Mouse (Mus musculus) embryonic facial prominence, embryonic 11.5 days (tissue): ENCODE measurements around the gene Phip. TPM values are rescaled to one million over a fixed set of nuclear protein-coding genes. Genes with fewer than 3 reads are reported as not detected.

Experiments
- ATAC-seq: fragments of 200-750 bp; cut with Nextera tagmentation; replicated peaks from 2 replicates; pipeline ENCODE4 v1.8.0; 2017; ENCODE audit warnings: low read depth; ENCODE audit not compliant: insufficient number of reproducible peaks, low FRiP score, low TSS enrichment
- DNase-seq: peaks from one replicate; pipeline ENCODE4 v3.0.0-alpha.2; 2015; ENCODE audit warnings: low spot score
- H3K27ac ChIP-seq: fragments of 300-500 bp; sonication (generic); replicated peaks from 2 replicates; pipeline ENCODE4 v1.5.1; 2014; ENCODE audit warnings: mild to moderate bottlenecking, low read depth, low read length, control low read depth
- H3K27me3 ChIP-seq: fragments of 300-500 bp; sonication (generic); 2 replicates; pipeline ENCODE4 v1.6.1; 2014; ENCODE audit warnings: mild to moderate bottlenecking, low read length, moderate library complexity, mixed read lengths; ENCODE audit not compliant: control insufficient read depth, insufficient read depth
- H3K36me3 ChIP-seq: fragments of 300-500 bp; sonication (generic); replicated peaks from 2 replicates; pipeline ENCODE4 v1.6.1; 2014; ENCODE audit warnings: low read depth, mild to moderate bottlenecking, low read length, moderate library complexity, mixed read lengths; ENCODE audit not compliant: control insufficient read depth, insufficient read depth
- H3K4me1 ChIP-seq: fragments of 300-500 bp; sonication (generic); 2 replicates; pipeline ENCODE4 v1.6.1; 2014; ENCODE audit warnings: low read length, mixed read lengths; ENCODE audit not compliant: control insufficient read depth, insufficient read depth
- H3K4me2 ChIP-seq: fragments of 300-500 bp; sonication (generic); 2 replicates; pipeline ENCODE4 v1.6.1; 2014; ENCODE audit warnings: low read depth, mild to moderate bottlenecking, control low read depth, low read length, moderate library complexity
- H3K4me3 ChIP-seq: fragments of 300-500 bp; sonication (generic); 2 replicates; pipeline ENCODE4 v1.5.1; 2014; ENCODE audit warnings: low read depth, low read length, control low read depth
- H3K9ac ChIP-seq: fragments of 300-500 bp; sonication (generic); replicated peaks from 2 replicates; pipeline ENCODE4 v1.6.1; 2014; ENCODE audit warnings: mild to moderate bottlenecking, control low read depth, low read length
- H3K9me3 ChIP-seq: fragments of 300-500 bp; sonication (generic); replicated peaks from 2 replicates; pipeline ENCODE4 v1.6.1; 2016; ENCODE audit warnings: mild to moderate bottlenecking, low read length, inconsistent platforms, mixed read lengths; ENCODE audit not compliant: control insufficient read depth
- WGBS: fragments of 180-500 bp; shearing (Covaris S2); extraction: QIAGEN DNeasy Blood & Tissue Kit; methylation state at CpG from one replicate; pipeline ENCODE4 v1.1.7; 2014; 5-methylcytosine and 5-hydroxymethylcytosine counted together
- polyA plus RNA-seq: library from polyadenylated mRNA; unstranded; fragments of >200 nt; fragmentation: Nextera tagmentation; extraction: Ambion mirVana; gene quantifications from 2 replicates; pipeline ENCODE4 v1.2.1, GENCODE M21; 2014

Gene Phip
- polyA plus RNA-seq, 1 experiment from 2014 or later: 135 TPM

DNA sequence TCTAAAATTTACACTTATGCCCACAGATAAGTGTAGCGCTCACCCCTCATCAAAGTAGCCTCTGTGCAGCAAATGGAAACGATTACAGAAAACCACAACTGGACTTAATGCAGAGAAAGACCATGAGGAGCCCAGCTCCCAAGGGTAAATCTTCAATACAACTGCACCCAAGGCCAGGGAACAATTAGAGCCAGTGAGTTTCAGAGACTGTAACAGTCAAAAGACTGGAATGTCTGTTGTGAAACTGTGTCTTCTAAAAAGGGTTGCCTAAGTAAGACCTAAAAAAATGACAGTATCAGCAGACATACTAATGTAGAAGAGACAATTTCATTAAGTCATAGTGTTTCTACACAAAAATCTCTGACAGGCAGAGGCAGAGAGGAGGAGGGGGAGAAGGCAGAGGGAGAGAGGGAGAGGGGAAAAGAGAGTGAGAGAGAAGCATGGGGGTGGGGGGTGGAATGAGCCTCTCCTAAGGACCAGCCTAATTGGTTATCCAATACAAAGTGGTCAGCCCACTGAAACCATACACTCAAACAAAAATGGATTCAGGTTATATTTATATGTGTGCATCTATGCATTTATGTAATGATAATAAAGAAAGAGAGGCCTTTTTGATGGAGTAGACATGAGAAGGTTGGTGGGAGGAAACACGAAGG, 113.4 kb downstream of the Phip start:
- no peaks in the 10 kb centered on the region for H3K9me3 ChIP-seq
- ATAC-seq (no peak), DNase-seq (no peak)
- H3K4me3 ChIP-seq: no peak overlapping the region
- H3K27me3 ChIP-seq: no peaks in the 10 kb centered on the region
- H3K27ac ChIP-seq: no peak overlapping the region
- 88% methylated on average over 3 of the region's 3 CpGs for WGBS
- H3K9ac ChIP-seq: no peak overlapping the region
- H3K4me1 ChIP-seq: no peaks in the 10 kb centered on the region
- no peaks in the 10 kb centered on the region for H3K36me3 ChIP-seq
- no peak overlapping the region for H3K4me2 ChIP-seq

DNA sequence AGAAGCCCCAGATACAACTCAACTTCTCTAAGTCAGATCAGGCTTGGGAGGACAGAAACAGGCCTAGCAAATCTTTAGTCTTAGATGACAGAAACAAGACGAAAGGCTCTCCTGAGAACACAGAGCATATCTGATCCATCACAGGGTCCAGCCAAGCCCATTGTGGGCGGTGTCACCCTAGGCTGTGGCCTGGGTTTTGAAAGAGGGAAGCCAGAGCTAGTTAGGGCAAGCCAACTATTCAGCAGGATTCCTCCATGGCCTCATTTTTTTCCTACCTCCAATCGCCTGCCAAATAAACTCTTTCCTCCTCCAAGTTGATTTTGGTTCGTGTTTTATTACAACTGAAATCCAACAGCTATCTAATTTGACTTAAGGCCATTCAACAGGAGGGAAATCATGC, 114.0 kb downstream of the Phip start:
- Histone ChIP-seq H3K27ac (no peak overlapping the region), H3K9me3 (no peaks in the 10 kb centered on the region), H3K27me3 (no peaks in the 10 kb centered on the region), H3K36me3 (no peaks in the 10 kb centered on the region), H3K9ac (no peak overlapping the region), H3K4me1 (no peaks in the 10 kb centered on the region), H3K4me3 (no peak overlapping the region), H3K4me2 (no peak overlapping the region)
- 87% methylated on average over 4 of the region's 4 CpGs for WGBS
- no peak for ATAC-seq
- DNase-seq: no peak

DNA sequence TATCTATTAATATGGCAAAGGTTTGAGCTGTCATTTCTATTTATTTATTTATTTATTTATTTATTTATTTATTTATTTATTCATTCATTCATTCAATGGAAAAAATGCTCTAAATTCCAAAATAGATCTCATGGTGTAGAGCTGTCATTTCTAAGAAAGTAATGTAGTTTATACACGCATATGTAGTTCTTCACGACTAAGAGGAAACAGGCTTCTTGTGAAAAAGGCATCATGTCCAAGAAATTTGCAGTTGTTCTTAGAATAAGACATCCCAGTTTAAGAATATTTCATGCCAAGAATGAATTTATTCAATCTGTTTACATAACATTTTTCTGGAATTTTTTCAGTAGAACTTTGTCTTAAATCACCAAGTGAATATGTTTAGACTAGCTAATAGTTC, 114.5 kb downstream of the Phip start:
- DNase-seq (no peak), ATAC-seq (no peak)
- H3K9me3 ChIP-seq: no peaks in the 10 kb centered on the region
- WGBS: 95% methylated on average over 2 of the region's 2 CpGs
- H3K4me1 ChIP-seq: no peaks in the 10 kb centered on the region
- H3K4me2 ChIP-seq: no peak overlapping the region
- no peak overlapping the region for H3K27ac ChIP-seq
- H3K36me3 ChIP-seq: no peaks in the 10 kb centered on the region
- no peak overlapping the region for H3K9ac ChIP-seq
- H3K27me3 ChIP-seq: no peaks in the 10 kb centered on the region
- H3K4me3 ChIP-seq: no peak overlapping the region

DNA sequence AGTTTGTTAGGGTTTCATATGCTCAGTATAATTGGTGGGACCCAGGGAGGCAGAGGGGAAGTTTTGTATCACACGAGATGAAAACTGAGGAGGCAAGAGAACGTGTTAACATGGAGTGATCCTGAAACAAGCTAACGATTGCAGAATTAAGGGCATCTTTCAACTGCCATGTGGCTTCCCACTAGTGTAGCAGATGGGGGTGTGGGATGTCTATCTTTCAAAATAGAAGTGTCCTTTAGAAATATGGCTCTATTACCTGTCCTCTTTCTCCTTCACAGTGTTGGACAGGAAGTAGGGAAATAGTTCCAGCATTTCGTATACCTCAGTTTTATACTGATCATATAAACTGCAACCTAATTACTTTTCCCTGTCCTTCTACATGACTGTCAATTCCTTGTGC, 119.1 kb downstream of the Phip start:
- H3K27ac ChIP-seq: no peak overlapping the region
- no peak for ATAC-seq
- no peak for DNase-seq
- H3K9ac ChIP-seq: no peak overlapping the region
- no peak overlapping the region for H3K4me2 ChIP-seq
- H3K9me3 ChIP-seq: no peaks in the 10 kb centered on the region
- H3K36me3 ChIP-seq: no peaks in the 10 kb centered on the region
- 82% methylated on average over 4 of the region's 4 CpGs for WGBS
- H3K4me1 ChIP-seq: no peaks in the 10 kb centered on the region
- no peak overlapping the region for H3K4me3 ChIP-seq
- no peaks in the 10 kb centered on the region for H3K27me3 ChIP-seq

DNA sequence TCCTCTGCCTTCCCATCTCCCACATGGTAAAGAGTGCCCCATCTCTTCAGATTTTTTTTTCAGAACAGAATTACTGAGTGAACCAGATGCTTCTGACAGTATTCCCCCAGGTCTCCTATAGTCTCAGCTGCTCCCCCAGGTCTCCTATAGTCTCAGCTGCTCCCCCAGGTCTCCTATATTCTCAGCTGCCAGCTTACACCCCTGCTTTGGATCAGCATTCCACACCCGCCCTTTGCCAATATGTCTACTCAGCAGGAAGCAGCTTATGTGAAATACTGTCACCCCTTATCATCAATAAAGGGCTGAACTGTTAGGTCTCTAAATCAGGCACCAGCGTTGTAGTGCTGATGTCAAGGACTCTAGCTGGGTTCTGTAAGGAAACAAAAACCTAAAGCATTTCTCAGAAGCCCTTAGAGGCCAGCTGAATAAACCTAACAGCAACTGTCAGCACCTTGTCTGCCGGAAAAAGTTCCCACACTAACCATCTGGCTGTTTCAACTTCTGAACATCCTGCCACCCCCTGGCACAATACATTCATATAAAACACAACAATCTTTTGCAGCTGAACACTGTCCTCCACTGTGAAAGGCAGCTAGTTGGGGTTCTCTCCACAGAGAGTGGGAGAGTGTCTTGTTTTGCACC, 120.2 kb downstream of the Phip start:
- no peaks in the 10 kb centered on the region for H3K36me3 ChIP-seq
- ATAC-seq (no peak), DNase-seq (no peak)
- no peak overlapping the region for H3K27ac ChIP-seq
- H3K4me1 ChIP-seq: no peaks in the 10 kb centered on the region
- no peaks in the 10 kb centered on the region for H3K9me3 ChIP-seq
- H3K4me3 ChIP-seq: no peak overlapping the region
- 39% methylated on average over 3 of the region's 3 CpGs for WGBS
- H3K4me2 ChIP-seq: no peak overlapping the region
- no peak overlapping the region for H3K9ac ChIP-seq
- H3K27me3 ChIP-seq: no peaks in the 10 kb centered on the region

DNA sequence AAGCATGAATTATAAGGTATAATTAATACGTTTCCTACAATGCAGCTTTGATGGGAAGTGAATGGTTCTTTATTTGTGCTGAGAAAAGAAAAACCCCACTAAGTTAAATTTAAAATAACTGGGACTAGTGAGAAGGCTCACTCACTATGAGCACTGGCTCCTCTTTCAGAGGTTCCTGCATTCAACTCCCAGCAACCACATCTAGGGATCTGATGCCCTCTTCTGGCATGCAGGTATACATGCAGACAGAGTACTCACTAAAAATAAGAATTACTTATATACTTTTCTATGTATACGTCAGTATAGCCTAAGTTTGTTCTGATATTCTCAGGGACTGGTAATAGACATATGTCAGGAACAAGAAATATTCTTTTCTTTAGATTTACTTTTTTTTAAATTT, 121.3 kb downstream of the Phip start:
- ATAC-seq: no peak
- Histone ChIP-seq H3K4me3 (no peak overlapping the region), H3K9ac (no peak overlapping the region), H3K36me3 (no peaks in the 10 kb centered on the region), H3K27me3 (no peaks in the 10 kb centered on the region), H3K4me2 (no peak overlapping the region), H3K4me1 (no peaks in the 10 kb centered on the region), H3K9me3 (no peaks in the 10 kb centered on the region), H3K27ac (no peak overlapping the region)
- DNase-seq: peak; percentile 57
- whole genome bisulfite sequencing: 56% methylated on average over 2 of the region's 2 CpGs

DNA sequence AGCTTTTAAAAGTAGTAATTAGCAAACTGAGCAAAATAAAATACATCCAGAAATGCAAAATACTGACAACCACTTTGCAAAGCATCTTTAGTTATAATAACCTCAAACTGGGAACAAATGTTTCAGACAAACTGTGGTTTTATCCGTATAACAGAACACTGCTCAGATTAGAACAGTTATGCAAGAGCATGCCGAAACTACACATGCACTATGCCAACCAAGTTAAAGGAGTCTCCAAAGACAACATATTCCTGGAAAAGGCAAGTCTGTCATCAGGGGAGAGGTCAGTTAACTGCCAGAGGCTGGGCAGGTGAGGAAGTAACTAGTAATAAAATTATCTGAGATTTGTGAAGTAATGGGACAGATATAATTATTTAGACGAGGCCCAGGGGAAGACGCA, 132.6 kb downstream of the Phip start:
- WGBS: 89% methylated on average over 4 of the region's 4 CpGs
- H3K4me2 ChIP-seq: no peak overlapping the region
- no peak overlapping the region for H3K4me3 ChIP-seq
- DNase-seq (no peak), ATAC-seq (no peak)
- H3K27ac ChIP-seq: no peak overlapping the region
- no peaks in the 10 kb centered on the region for H3K4me1 ChIP-seq
- no peaks in the 10 kb centered on the region; the same call in 1 of the 2 replicates for H3K36me3 ChIP-seq
- H3K9ac ChIP-seq: no peak overlapping the region
- H3K9me3 ChIP-seq: no peaks in the 10 kb centered on the region
- no peaks in the 10 kb centered on the region for H3K27me3 ChIP-seq

DNA sequence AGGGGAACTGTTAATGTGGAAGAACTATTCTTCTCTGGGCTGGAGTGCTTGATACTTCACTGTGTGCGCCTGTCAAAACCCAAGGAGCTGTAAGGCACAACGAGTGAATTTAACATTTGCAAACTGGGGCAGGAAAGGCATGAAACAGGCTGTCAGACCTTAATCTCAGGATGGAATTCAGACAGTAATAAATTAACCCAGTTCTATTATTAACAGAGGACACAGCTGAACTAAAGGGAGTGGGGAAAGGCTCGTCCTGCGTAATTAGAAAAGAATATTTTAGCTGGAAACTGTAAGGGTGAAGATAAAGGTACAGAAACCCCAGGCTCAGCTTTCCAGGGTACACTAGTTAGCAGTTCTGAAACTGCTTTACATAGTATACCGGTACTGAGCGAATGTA, 139.4 kb downstream of the Phip start:
- Histone ChIP-seq H3K27ac (no peak overlapping the region), H3K36me3 (no peaks in the 10 kb centered on the region; the same call in 1 of the 2 replicates), H3K27me3 (no peaks in the 10 kb centered on the region), H3K4me1 (no peaks in the 10 kb centered on the region), H3K4me3 (no peak overlapping the region), H3K4me2 (no peak overlapping the region), H3K9ac (no peak overlapping the region), H3K9me3 (no peaks in the 10 kb centered on the region)
- 87% methylated on average over 6 of the region's 6 CpGs for WGBS
- ATAC-seq (no peak), DNase-seq (no peak)
